Mouse (Mus musculus): Measurements from ENCODE around the gene Whrn. TPM values are rescaled to one million over a fixed set of nuclear protein-coding genes. Genes with fewer than 3 reads are reported as not detected.
A peak's percentile ranks its signal among the peaks of the same experiment; 100 is the strongest.

Gene Whrn
- total and polyA plus RNA-seq, 2 experiments from 2014 or later: 1.7 to 5.5 TPM

DNA sequence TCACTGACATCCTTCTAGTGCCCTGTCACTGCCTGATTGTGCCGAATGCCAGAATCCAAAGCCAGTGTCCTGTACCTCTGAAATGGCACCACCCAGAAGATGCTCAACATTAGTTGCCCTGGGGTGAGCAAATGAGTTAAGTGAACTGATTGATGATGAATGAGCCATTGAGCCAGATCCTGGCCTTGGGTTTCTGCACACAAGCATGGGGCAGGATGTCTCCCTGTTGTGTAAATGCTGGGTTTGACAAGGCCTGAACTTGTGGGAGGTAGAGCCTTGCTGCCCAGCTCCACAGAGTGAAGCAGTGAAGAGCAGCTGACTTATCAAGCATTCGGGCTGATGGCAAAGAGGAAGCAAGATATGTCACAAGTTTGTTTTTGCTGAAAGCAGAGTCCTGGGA, 52.7 kb downstream of the Whrn start:
- Histone ChIP-seq H3K36me3 (replicated peaks; ENCODE audit: control insufficient read depth, insufficient read depth, low read length) (no peaks in the 10 kb centered on the region), H3K27me3 (ENCODE audit: control insufficient read depth, insufficient read depth, low read length) (no peaks in the 10 kb centered on the region), H3K27ac (ENCODE audit: low read depth) (no peak overlapping the region), H3K4me2 (ENCODE audit: low read depth, low read length) (no peak overlapping the region), H3K9ac (replicated peaks; ENCODE audit: low read depth, low read length) (no peak overlapping the region), H3K4me3 (ENCODE audit: low read depth, low read length) (no peak overlapping the region), H3K9me3 (replicated peaks; ENCODE audit: control insufficient read depth, low read length) (no peaks in the 10 kb centered on the region), H3K4me1 (ENCODE audit: control insufficient read depth, insufficient read depth) (no peaks in the 10 kb centered on the region)
- TF ChIP-seq CTCF (IDR thresholded peaks at IDR 0.05; ENCODE audit: low read depth) (no peak), EP300 (IDR thresholded peaks at IDR 0.05; ENCODE audit: low read depth) (no peak)
- WGBS: 77% methylated on average over 2 of the region's 2 CpGs
- DNase-seq (ENCODE audit: low spot score) (no peak), ATAC-seq (ENCODE audit: insufficient read depth, low read depth) (no peak)

DNA sequence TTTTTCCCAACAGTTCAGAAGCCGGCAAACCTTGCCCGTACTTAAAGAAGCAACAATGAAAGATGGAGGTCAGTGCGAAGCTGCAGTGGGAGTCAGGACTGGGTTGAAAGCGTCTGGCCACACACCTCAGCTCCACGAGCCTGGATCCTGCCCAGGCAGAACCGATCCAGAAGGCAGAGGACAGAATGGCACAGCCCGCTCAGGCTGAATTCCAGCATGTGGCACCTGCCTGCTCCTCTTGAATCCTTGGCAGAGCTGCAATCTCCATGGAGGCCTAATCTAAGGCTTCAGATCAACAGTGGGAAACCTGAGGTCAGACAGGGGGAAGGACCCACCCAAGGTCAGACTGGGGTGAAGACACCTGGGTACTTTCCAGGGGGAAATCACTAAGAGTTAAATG, 54.2 kb downstream of the Whrn start:
- Histone ChIP-seq H3K36me3 (replicated peaks; ENCODE audit: control insufficient read depth, insufficient read depth, low read length) (no peaks in the 10 kb centered on the region), H3K27ac (ENCODE audit: low read depth) (no peak overlapping the region), H3K27me3 (ENCODE audit: control insufficient read depth, insufficient read depth, low read length) (no peaks in the 10 kb centered on the region), H3K4me3 (ENCODE audit: low read depth, low read length) (no peak overlapping the region), H3K4me2 (ENCODE audit: low read depth, low read length) (no peak overlapping the region), H3K9ac (replicated peaks; ENCODE audit: low read depth, low read length) (no peak overlapping the region), H3K9me3 (replicated peaks; ENCODE audit: control insufficient read depth, low read length) (no peaks in the 10 kb centered on the region), H3K4me1 (ENCODE audit: control insufficient read depth, insufficient read depth) (peaks cover 7% of the 10 kb centered on the region; the same call in 1 of the 2 replicates)
- WGBS: 84% methylated on average over 7 of the region's 7 CpGs
- no peak for TF ChIP-seq EP300 (IDR thresholded peaks at IDR 0.05; ENCODE audit: low read depth)
- DNase-seq (ENCODE audit: low spot score): no peak
- no peak for ATAC-seq (ENCODE audit: insufficient read depth, low read depth)

DNA sequence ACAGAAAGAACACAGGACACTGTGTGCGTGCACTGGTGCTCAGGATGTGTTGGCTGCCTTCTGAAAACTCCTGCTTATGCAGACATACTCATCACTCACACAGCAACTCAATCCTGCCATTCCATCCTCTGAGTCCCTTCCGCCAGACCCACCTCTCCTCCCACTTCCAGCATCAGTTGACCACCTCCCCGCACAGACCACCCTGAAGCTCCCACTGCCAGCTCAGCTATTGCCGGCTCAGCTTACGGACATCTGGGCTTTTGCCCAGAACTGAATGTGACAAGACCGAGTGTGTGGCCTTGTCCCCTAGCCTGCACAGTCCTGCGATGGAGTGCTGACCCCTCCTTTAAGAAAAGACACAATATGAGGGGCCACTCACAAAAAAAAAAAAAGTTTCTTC, 55.5 kb downstream of the Whrn start:
- Histone ChIP-seq H3K36me3 (replicated peaks; ENCODE audit: control insufficient read depth, insufficient read depth, low read length) (no peaks in the 10 kb centered on the region), H3K9me3 (replicated peaks; ENCODE audit: control insufficient read depth, low read length) (no peaks in the 10 kb centered on the region), H3K4me3 (ENCODE audit: low read depth, low read length) (no peak overlapping the region), H3K4me1 (ENCODE audit: control insufficient read depth, insufficient read depth) (peaks cover 7% of the 10 kb centered on the region; the same call in 1 of the 2 replicates), H3K4me2 (ENCODE audit: low read depth, low read length) (no peak overlapping the region), H3K9ac (replicated peaks; ENCODE audit: low read depth, low read length) (no peak overlapping the region), H3K27me3 (ENCODE audit: control insufficient read depth, insufficient read depth, low read length) (no peaks in the 10 kb centered on the region), H3K27ac (ENCODE audit: low read depth) (no peak overlapping the region)
- no peak for ATAC-seq (ENCODE audit: insufficient read depth, low read depth)
- DNase-seq (ENCODE audit: low spot score): no peak
- TF ChIP-seq EP300 (IDR thresholded peaks at IDR 0.05; ENCODE audit: low read depth): no peak
- no peak for TF ChIP-seq CTCF (IDR thresholded peaks at IDR 0.05; ENCODE audit: low read depth)
- WGBS: 70% methylated on average over 7 of the region's 7 CpGs

DNA sequence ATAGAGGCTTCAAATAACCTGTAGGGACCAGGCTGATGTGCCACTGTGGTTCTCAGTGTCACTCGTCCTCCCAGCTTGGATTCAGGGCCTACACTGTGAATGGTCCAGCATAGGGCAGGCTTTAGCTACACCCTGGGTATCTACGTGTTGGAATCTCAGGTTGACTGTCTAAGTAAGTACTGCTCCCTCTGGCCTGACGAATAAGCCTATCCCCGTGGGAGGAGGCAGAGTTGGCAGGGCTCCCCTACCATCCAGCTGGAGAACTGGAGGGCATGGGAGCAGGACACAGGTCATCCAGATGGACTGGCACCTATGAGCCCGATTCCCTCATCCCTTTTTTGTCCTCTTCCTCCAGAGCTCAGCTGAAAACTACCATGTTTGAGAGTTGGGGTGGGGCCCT, 57.8 kb downstream of the Whrn start:
- no peak for DNase-seq (ENCODE audit: low spot score)
- WGBS: 72% methylated on average over 5 of the region's 5 CpGs
- no peak for ATAC-seq (ENCODE audit: insufficient read depth, low read depth)
- Histone ChIP-seq H3K9ac (replicated peaks; ENCODE audit: low read depth, low read length) (no peak overlapping the region), H3K27me3 (ENCODE audit: control insufficient read depth, insufficient read depth, low read length) (no peaks in the 10 kb centered on the region), H3K27ac (ENCODE audit: low read depth) (no peak overlapping the region), H3K4me2 (ENCODE audit: low read depth, low read length) (no peak overlapping the region), H3K4me3 (ENCODE audit: low read depth, low read length) (no peak overlapping the region), H3K36me3 (replicated peaks; ENCODE audit: control insufficient read depth, insufficient read depth, low read length) (no peaks in the 10 kb centered on the region), H3K9me3 (replicated peaks; ENCODE audit: control insufficient read depth, low read length) (no peaks in the 10 kb centered on the region), H3K4me1 (ENCODE audit: control insufficient read depth, insufficient read depth) (peaks cover 7% of the 10 kb centered on the region; the same call in 1 of the 2 replicates)
- TF ChIP-seq EP300 (IDR thresholded peaks at IDR 0.05; ENCODE audit: low read depth) (no peak), CTCF (IDR thresholded peaks at IDR 0.05; ENCODE audit: low read depth) (no peak)

DNA sequence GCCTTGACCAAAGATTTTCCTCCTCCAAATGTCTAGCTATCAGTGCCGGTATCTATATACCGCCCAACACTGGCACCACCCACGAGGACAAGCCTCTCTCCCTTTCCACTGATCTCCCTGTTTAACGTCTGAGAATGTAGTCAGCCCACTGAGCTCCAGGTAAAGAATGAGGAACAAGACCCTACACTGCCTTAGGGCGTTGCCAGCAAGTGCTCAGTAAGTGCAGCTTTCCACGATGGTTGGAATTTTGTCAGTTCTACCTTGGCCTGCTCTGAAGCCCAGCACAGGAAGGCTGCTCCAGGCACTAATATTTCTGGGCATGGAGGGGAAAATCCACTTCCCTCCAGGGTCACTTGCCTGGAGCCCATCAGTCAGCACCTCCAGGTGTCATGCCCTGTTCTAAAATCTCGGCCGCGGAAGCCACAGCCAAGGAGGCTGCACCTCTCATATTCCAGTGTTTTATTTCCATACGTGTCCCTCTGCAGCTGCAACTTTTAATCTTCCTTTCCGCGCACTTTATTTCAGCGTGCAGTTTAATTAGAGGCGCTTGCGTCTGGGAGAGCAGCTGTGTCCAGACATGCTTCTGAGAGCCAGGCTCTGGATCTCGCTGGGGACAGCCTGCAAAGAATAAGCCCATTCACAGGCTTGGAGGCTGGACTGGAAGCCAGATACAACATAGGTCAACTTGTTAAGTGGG, 58.5 kb downstream of the Whrn start:
- Histone ChIP-seq H3K9ac (replicated peaks; ENCODE audit: low read depth, low read length) (no peak overlapping the region), H3K9me3 (replicated peaks; ENCODE audit: control insufficient read depth, low read length) (no peaks in the 10 kb centered on the region), H3K27ac (ENCODE audit: low read depth) (no peak overlapping the region), H3K4me1 (ENCODE audit: control insufficient read depth, insufficient read depth) (peaks cover 7% of the 10 kb centered on the region; the same call in 1 of the 2 replicates), H3K36me3 (replicated peaks; ENCODE audit: control insufficient read depth, insufficient read depth, low read length) (no peaks in the 10 kb centered on the region), H3K4me3 (ENCODE audit: low read depth, low read length) (no peak overlapping the region), H3K27me3 (ENCODE audit: control insufficient read depth, insufficient read depth, low read length) (no peaks in the 10 kb centered on the region), H3K4me2 (ENCODE audit: low read depth, low read length) (no peak overlapping the region)
- WGBS: 38% methylated on average over 16 of the region's 16 CpGs
- TF ChIP-seq EP300 (IDR thresholded peaks at IDR 0.05; ENCODE audit: low read depth): no peak
- TF ChIP-seq CTCF (IDR thresholded peaks at IDR 0.05; ENCODE audit: low read depth): no peak
- peak; percentile 41 for DNase-seq (ENCODE audit: low spot score)
- peak; percentile 41; the same call in 1 of the 2 replicates for ATAC-seq (ENCODE audit: insufficient read depth, low read depth)

DNA sequence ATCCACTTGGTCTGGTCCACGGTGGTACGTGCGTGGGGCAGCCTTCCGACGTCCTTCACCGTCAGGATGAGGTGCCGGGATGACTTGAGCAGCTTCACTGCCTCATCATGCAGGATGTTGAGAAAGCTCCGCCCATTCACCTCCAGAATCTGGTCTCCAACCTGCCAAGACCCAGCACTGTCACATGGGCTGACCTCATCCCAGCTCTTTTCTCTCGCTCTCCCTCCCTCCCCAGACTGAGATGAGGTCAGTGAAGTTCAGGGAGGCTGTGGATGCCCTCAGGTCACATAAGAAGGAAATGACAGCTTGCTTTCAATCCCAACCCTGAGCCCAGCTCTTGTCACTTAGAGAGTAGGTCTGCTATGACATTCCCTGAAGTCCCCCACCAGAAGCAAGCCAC, 60.4 kb downstream of the Whrn start:
- Histone ChIP-seq H3K27me3 (ENCODE audit: control insufficient read depth, insufficient read depth, low read length) (no peaks in the 10 kb centered on the region), H3K27ac (ENCODE audit: low read depth) (no peak overlapping the region), H3K9me3 (replicated peaks; ENCODE audit: control insufficient read depth, low read length) (no peaks in the 10 kb centered on the region), H3K4me3 (ENCODE audit: low read depth, low read length) (no peak overlapping the region), H3K9ac (replicated peaks; ENCODE audit: low read depth, low read length) (no peak overlapping the region), H3K4me1 (ENCODE audit: control insufficient read depth, insufficient read depth) (peaks cover 7% of the 10 kb centered on the region; the same call in 1 of the 2 replicates), H3K4me2 (ENCODE audit: low read depth, low read length) (no peak overlapping the region), H3K36me3 (replicated peaks; ENCODE audit: control insufficient read depth, insufficient read depth, low read length) (no peaks in the 10 kb centered on the region)
- no peak for ATAC-seq (ENCODE audit: insufficient read depth, low read depth)
- TF ChIP-seq CTCF (IDR thresholded peaks at IDR 0.05; ENCODE audit: low read depth) (no peak), EP300 (IDR thresholded peaks at IDR 0.05; ENCODE audit: low read depth) (no peak)
- DNase-seq (ENCODE audit: low spot score): no peak
- whole genome bisulfite sequencing: 74% methylated on average over 9 of the region's 9 CpGs
